Mouse (Mus musculus) brain, embryonic 14.5 days (tissue): ENCODE data around the gene Adgra1.

ENCODE experiments used
- CTCF ChIP-seq: fragments of 200-500 bp; IDR thresholded peaks from 2 replicates; pipeline ENCODE4 v1.5.1; 2012; ENCODE audit warnings: inconsistent platforms, mild to moderate bottlenecking, moderate library complexity, borderline replicate concordance; ENCODE audit not compliant: insufficient read depth, insufficient read length; ENCODE audit errors: extremely low read depth
- POLR2A ChIP-seq: fragments of 200-500 bp; IDR thresholded peaks from 2 replicates; pipeline ENCODE4 v1.6.1; 2012; ENCODE audit warnings: mild to moderate bottlenecking, inconsistent platforms, borderline replicate concordance; ENCODE audit not compliant: poor library complexity, insufficient read depth, insufficient read length, severe bottlenecking; ENCODE audit errors: extremely low read depth

GRCm38 (mm10) chr7:139835140-139836131 lies 1.5 kb downstream of the Adgra1 start:
- no peak for TF ChIP-seq POLR2A
- no peak for TF ChIP-seq CTCF
